Mouse (Mus musculus): ENCODE data around the gene Cldn16. TPM values are rescaled to one million over a fixed set of nuclear protein-coding genes. Genes with fewer than 3 reads are reported as not detected.
"Not testable (repeated sequence)": the region's sequence is repeated elsewhere in the genome, so short reads cannot be mapped to it uniquely, and the experiment has no call there.

Cldn16 gene
- polyA plus RNA-seq, 1 experiment from 2014 or later = not detected

DNA sequence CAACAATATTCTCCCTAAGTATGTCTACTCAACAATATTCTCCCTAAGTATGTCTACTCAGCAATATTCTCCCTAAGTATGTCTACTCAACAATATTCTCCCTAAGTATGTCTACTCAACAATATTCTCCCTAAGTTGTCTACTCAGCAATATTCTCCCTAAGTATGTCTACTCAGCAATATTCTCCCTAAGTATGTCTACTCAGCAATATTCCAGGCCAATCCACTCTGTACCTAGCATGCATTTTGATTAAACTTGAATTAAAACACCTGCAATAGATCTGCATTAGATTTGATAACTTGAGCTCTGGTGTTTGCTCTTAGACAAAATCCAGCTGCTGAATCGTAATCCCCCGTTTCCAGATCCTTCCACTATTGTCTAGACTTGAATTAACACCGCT is 36.8 kb downstream of the Cldn16 start:
- not testable (repeated sequence) for H3K27ac ChIP-seq; H3K9me3 ChIP-seq; H3K36me3 ChIP-seq (replicated peaks); DNase-seq (ENCODE audit: extremely low spot score, low spot score); H3K4me3 ChIP-seq; H3K27me3 ChIP-seq (ENCODE audit: poor library complexity, severe bottlenecking); H3K4me1 ChIP-seq
- WGBS = 95% methylated on average over 3 of the region's 3 CpGs

DNA sequence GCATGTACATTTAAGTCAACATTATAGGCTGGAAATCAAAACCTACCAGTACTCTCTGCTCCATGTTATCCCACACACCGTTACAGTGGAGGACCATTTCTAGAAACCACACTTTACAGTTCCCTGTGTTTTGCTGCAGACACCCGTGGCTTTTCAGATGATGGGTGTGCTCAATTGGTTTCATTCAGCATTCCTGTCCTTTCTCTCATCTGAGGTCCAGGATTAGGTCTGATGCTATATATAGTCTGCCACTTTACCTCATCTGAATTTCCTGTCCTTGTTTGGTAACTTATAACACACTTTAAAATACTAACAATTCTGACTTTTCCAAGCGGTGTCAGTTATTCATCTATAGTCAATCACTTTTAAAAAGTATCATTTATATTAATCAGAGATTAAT is 37.8 kb downstream of the Cldn16 start:
- H3K36me3 ChIP-seq (replicated peaks) = no peaks in the 10 kb centered on the region
- WGBS = 88% methylated on average over 3 of the region's 3 CpGs
- no peak for DNase-seq (ENCODE audit: extremely low spot score, low spot score)

DNA sequence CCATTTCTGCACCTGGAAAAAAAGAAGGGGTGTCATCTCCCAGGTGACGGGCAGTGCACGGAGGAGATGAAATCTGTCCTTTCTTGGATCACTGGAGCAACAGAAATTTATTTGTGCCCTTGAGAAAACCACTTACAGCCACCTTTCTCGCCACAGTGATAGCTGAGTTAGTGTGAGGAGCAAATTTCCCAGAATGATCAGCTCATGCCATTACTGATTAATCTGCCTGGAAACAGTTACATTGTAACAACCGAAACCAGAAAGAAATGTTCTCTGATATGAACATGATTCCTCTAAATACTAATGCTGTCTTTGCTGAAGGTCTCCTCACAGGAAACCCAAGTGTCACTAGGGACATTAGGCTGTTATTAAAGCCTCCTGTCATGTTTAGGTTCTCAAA is 42.0 kb downstream of the Cldn16 start:
- Histone ChIP-seq H3K9me3 (no peaks in the 10 kb centered on the region), H3K27ac (no peak overlapping the region), H3K4me3 (no peak overlapping the region), H3K36me3 (replicated peaks) (no peaks in the 10 kb centered on the region), H3K4me1 (no peaks in the 10 kb centered on the region), H3K27me3 (ENCODE audit: poor library complexity, severe bottlenecking) (no peaks in the 10 kb centered on the region)
- WGBS = 88% methylated on average over 4 of the region's 4 CpGs
- no peak for DNase-seq (ENCODE audit: extremely low spot score, low spot score)

More for the DNA sequence above, 37.8 kb downstream of the Cldn16 start:
- H3K27me3 ChIP-seq (ENCODE audit: poor library complexity, severe bottlenecking) = no peaks in the 10 kb centered on the region
- H3K27ac ChIP-seq = no peak overlapping the region
- no peaks in the 10 kb centered on the region for H3K4me1 ChIP-seq
- H3K9me3 ChIP-seq = no peaks in the 10 kb centered on the region
- H3K4me3 ChIP-seq = no peak overlapping the region

DNA sequence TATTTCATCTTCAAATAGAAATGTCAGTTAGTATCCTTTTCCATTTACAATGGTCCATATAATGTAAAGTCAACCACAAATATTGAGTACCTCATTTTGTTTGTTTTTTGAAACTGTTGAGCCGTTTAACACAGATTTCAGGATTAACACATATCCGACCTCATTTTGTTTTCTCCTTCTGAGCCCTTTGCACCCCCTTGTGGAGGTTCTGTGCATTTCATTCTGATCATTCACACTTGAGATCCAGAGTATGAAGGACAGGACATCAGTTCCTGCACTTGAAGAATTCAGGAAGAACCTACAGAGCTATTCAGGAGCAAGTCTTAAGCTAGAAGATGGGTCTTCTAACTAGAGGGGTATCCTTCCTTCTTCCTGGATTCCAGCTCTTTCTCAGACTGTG is 56.7 kb downstream of the Cldn16 start:
- WGBS = 61% methylated on average over 2 of the region's 2 CpGs
- no peaks in the 10 kb centered on the region for H3K9me3 ChIP-seq
- H3K36me3 ChIP-seq (replicated peaks) = no peaks in the 10 kb centered on the region
- no peak overlapping the region for H3K4me3 ChIP-seq
- H3K27ac ChIP-seq = no peak overlapping the region
- H3K27me3 ChIP-seq (ENCODE audit: poor library complexity, severe bottlenecking) = no peaks in the 10 kb centered on the region
- no peak for DNase-seq (ENCODE audit: extremely low spot score, low spot score)
- no peaks in the 10 kb centered on the region for H3K4me1 ChIP-seq

DNA sequence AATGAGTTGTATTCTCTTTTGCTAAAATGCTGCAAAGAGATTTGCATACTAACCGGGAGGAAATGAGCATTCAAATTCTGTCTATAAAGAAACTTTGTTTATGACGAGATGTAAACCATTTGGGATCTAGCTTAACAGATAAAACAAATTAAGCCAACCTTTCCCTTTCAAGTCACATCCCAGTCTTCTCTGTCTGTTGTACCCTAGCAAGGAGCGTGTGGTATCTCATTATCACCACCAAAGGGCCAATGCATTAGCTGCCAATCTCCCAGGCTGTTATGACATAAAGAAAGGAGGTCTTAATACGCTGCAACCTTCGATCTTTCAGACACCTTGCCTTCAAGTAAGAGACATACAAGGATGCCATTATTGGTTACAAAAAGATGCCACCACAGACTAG is 62.9 kb downstream of the Cldn16 start:
- no peak overlapping the region for H3K4me3 ChIP-seq
- WGBS = 87% methylated on average over 5 of the region's 5 CpGs
- DNase-seq (ENCODE audit: extremely low spot score, low spot score) = no peak

DNA sequence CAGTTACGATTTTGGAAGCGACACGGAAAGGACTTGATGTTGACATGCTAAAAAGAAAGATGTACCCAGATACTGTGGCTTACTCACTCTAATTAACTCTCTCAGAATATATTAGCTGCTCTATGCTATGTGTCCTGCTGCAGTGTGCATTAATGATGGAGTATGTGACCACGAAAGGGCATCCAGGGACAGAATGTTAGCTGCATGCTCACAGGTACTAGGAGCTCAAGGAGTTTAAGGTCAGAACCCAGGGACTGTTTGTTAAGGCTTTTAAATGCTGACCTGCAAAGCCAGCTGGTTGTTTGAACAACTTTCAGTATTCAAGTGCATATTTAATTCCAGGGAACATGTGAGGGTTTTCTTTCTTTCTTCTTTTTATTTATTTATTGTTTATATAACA is 63.7 kb downstream of the Cldn16 start, which contains the start of gene Tmem207:
Gene Tmem207, minus strand, starts transcription at position 101 of the 400 bp plus-strand sequence.
- no peaks in the 10 kb centered on the region for H3K4me1 ChIP-seq
- 95% methylated on average over 4 of the region's 4 CpGs for WGBS
- H3K4me3 ChIP-seq = no peak within 1 kb of the TSS
- no peaks in the 10 kb centered on the region for H3K9me3 ChIP-seq
- no peaks in the 10 kb centered on the region for H3K27me3 ChIP-seq (ENCODE audit: poor library complexity, severe bottlenecking)
- no peak within 1 kb of the TSS for H3K27ac ChIP-seq
- no peaks in the 10 kb centered on the region for H3K36me3 ChIP-seq (replicated peaks)
- DNase-seq (ENCODE audit: extremely low spot score, low spot score) = no peak

More for the DNA sequence above, 62.9 kb downstream of the Cldn16 start:
- Histone ChIP-seq H3K27me3 (ENCODE audit: poor library complexity, severe bottlenecking) (no peaks in the 10 kb centered on the region), H3K36me3 (replicated peaks) (no peaks in the 10 kb centered on the region), H3K9me3 (no peaks in the 10 kb centered on the region), H3K27ac (no peak overlapping the region), H3K4me1 (no peaks in the 10 kb centered on the region)

DNA sequence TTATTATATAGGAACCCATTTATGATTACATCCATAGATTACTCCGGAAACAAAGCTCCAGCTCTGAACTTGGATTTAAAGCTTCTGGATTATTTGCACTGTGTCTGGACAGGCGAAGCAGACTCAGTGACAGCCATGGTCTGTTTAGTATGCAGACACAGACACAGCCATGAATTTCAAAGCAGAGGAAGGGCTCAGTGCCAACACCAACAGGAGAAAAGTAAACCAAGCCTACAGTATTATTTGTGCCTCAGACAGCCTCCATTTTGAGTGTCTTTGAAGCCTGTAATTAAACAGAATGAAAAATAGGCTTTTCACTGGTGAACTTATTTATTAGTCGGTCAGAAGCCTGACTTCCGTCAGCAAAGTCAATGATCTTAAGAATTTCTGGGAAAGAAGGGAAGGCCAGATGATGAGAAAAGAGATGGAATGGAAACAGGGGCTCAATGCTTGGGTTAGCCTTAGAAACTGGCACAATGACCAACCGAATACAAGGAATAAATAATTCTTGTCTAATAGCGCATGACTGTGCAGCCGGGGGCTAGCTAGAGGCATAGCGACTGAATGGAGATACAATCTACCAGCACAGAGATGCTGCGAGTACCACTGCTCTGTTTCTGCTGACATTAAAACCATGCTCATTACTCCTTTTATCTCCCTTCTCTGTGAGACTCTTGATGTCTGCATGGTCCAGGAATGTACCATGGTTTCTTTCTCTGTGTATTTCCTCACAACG is 65.2 kb downstream of the Cldn16 start:
- no peak overlapping the region for H3K27ac ChIP-seq
- no peaks in the 10 kb centered on the region for H3K27me3 ChIP-seq (ENCODE audit: poor library complexity, severe bottlenecking)
- WGBS = 94% methylated on average over 10 of the region's 10 CpGs
- no peak for DNase-seq (ENCODE audit: extremely low spot score, low spot score)
- no peaks in the 10 kb centered on the region for H3K9me3 ChIP-seq
- H3K4me3 ChIP-seq = no peak overlapping the region
- H3K4me1 ChIP-seq = no peaks in the 10 kb centered on the region
- no peaks in the 10 kb centered on the region for H3K36me3 ChIP-seq (replicated peaks)

DNA sequence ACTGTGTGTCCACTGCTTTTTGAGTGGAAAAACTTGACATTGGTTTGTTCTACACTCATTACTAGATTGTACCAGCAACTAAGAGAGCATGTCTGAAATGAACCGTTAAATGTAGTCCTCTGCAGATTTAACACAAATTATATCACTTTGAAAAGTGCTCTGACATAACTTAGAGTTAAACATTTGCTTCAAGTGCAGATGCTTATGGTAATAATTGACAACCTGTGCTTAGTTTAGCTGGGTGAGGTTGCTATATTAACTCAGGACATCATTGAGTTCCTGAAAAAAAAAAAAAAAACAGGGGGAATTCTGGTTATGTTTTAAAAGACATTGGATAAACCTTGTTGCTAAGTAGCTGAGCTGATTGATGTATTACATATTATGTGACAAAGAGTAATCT is 67.5 kb downstream of the Cldn16 start:
- H3K4me3 ChIP-seq = no peak overlapping the region
- no peaks in the 10 kb centered on the region for H3K9me3 ChIP-seq
- WGBS = 93% methylated on average over 1 of the region's 1 CpGs
- no peak for DNase-seq (ENCODE audit: extremely low spot score, low spot score)
- no peaks in the 10 kb centered on the region for H3K4me1 ChIP-seq
- no peaks in the 10 kb centered on the region for H3K36me3 ChIP-seq (replicated peaks)
- H3K27ac ChIP-seq = no peak overlapping the region
- H3K27me3 ChIP-seq (ENCODE audit: poor library complexity, severe bottlenecking) = no peaks in the 10 kb centered on the region

DNA sequence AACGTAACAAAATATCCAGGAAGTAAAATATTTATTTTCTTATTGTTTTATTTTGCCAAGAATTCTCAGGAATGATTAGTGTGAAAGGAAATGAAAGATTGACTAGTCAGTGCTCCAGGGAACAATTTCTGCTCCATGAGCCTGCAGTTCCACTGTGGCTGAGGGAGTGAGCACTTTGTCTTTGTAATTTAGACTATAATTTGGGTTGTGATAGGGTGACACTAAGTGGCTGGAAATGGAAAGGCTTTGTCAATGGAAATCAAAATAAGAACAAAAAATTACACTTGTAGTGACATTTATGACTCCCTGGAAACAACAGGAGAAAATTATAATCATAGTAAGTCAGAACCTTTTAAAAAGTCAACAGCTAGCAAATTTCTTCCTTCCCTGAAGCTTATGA is 69.4 kb downstream of the Cldn16 start:
- no peak for DNase-seq (ENCODE audit: extremely low spot score, low spot score)
- no peaks in the 10 kb centered on the region for H3K27me3 ChIP-seq (ENCODE audit: poor library complexity, severe bottlenecking)
- no peaks in the 10 kb centered on the region for H3K9me3 ChIP-seq
- H3K4me3 ChIP-seq = no peak overlapping the region
- H3K27ac ChIP-seq = no peak overlapping the region
- H3K4me1 ChIP-seq = no peaks in the 10 kb centered on the region
- H3K36me3 ChIP-seq (replicated peaks) = no peaks in the 10 kb centered on the region
- 88% methylated on average over 1 of the region's 1 CpGs for WGBS

Other genes with a start within 250 kb of the Cldn16 start
- gene Cldn1, start 91.3 kb upstream of the Cldn16 start, polyA plus RNA-seq (2016; fragmentation: Nextera tagmentation; extraction: Ambion mirVana) = 1.7 and 2.0 TPM in 2 replicates
- not detected in 2 replicates for gene Tmem207, start 63.6 kb downstream of the Cldn16 start, polyA plus RNA-seq (2016; fragmentation: Nextera tagmentation; extraction: Ambion mirVana)
- gene Il1rap, start 118.6 kb downstream of the Cldn16 start, polyA plus RNA-seq (2016; fragmentation: Nextera tagmentation; extraction: Ambion mirVana) = 2.4 and 3.1 TPM in 2 replicates